In the genomic region with DNA sequence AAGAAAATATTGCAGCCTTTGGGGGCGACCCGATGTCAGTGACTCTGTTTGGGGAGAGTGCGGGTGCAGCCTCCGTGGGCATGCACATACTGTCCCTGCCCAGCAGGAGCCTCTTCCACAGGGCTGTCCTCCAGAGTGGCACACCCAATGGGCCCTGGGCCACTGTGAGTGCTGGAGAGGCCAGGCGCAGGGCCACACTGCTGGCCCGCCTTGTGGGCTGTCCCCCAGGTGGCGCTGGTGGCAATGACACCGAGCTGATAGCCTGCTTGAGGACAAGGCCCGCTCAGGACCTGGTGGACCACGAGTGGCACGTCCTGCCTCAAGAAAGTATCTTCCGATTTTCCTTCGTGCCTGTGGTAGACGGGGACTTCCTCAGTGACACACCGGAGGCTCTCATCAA, we compare ENCODE assay signal across 1 mouse cellular context.
A peak's percentile ranks its signal among the peaks of the same experiment; 100 is the strongest.
TF ChIP-seq lines count a peak whose summit lies in the region.

No protein-coding gene starts in this region.

TF ChIP-seq in CH12.LX, 34 proteins besides CTCF, POLR2A, EP300 and RAD21:
- TF ChIP-seq NRF1 (IDR thresholded peaks at IDR 0.05; ENCODE audit: low read depth, low read length) (0 out of 2 replicates have a peak, but pooled peaks have one; percentile 13), TCF12 (IDR thresholded peaks at IDR 0.05; ENCODE audit: low read depth, low read length) (0 out of 2 replicates have a peak, but pooled peaks have one; percentile 37), SMC3 (IDR thresholded peaks at IDR 0.05; ENCODE audit: low read depth, low read length) (peak; percentile 71), E2F4 (IDR thresholded peaks at IDR 0.05; ENCODE audit: insufficient replicate concordance, low read depth, low read length) (no peak)
